Mouse (Mus musculus) bone marrow macrophage, adult 2 months (primary cell): Measurements from ENCODE around the gene Cbln1.

Experiments
- CTCF ChIP-seq: IDR thresholded peaks from 2 replicates; pipeline ENCODE4 v1.5.1; 2012; ENCODE audit warnings: low read depth, mild to moderate bottlenecking, low read length, moderate library complexity
- POLR2A ChIP-seq: IDR thresholded peaks from 2 replicates; pipeline ENCODE4 v1.6.1; 2012; ENCODE audit warnings: mild to moderate bottlenecking, low read depth, low read length, borderline replicate concordance

- TF ChIP-seq CTCF (no peak), POLR2A (no peak)
These were observed 40.2 kb upstream of the Cbln1 start for GRCm38 (mm10) chr8:87512636-87513035.
